Mouse (Mus musculus): Measurements from ENCODE around the gene Cux2. TPM values are rescaled to one million over a fixed set of nuclear protein-coding genes. Genes with fewer than 3 reads are reported as not detected.

Cux2 gene
- polyA plus RNA-seq, 1 experiment from 2014 or later = 6.4 TPM

DNA sequence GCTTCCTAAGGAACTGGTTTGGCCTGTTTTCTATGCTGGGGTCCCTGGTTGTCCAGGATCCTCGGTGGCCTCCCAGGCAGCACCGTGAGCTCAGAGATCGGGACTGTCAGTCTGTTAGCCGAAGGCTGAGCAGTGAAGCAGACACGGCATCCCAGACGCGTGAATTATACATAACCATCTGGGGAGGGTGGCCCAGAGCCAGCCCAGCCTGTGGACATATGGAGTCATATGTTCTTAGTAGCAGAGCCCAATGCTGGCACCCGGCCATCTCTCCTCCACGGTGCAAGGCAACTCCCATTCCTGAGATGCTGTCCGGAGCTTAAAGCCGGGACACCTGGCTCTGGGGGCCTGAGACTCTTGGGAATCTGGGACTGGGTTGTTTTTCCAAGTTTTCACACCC, 31.0 kb upstream of the Cux2 start:
- H3K4me3 ChIP-seq = no peak overlapping the region
- H3K27me3 ChIP-seq (ENCODE audit: low read depth, poor library complexity, severe bottlenecking) = no peaks in the 10 kb centered on the region
- DNase-seq (ENCODE audit: low spot score) = no peak
- H3K9me3 ChIP-seq (replicated peaks) = 0 out of 2 replicates have a peak, but pooled peaks cover 7% of the 10 kb centered on the region
- no peak overlapping the region for H3K27ac ChIP-seq (replicated peaks)
- peaks cover 4% of the 10 kb centered on the region; the same call in 1 of the 2 replicates for H3K4me1 ChIP-seq
- no peaks in the 10 kb centered on the region for H3K36me3 ChIP-seq
- WGBS = 91% methylated on average over 11 of the region's 11 CpGs

DNA sequence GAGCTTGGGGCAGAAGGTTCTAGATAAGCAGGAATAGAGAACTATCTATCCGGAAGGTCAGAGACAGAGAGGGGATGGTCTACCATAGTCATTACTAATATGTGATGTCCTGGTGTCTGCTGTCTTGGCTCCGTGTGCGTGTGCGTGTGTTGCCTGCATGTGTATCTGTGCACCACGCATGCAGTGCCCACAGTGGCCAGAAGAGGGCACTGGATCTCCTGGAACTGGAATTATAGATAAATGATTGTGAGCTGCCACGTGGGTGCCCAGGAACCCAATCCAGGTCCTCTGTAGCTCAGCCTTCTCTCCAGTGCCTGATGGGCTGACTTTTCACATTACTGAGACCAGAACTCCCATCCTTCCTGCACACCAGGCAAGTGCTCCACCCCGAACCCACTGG, 29.9 kb upstream of the Cux2 start:
- WGBS = 82% methylated on average over 7 of the region's 7 CpGs
- peaks cover 4% of the 10 kb centered on the region; the same call in 1 of the 2 replicates for H3K4me1 ChIP-seq
- no peaks in the 10 kb centered on the region for H3K27me3 ChIP-seq (ENCODE audit: low read depth, poor library complexity, severe bottlenecking)
- 0 out of 2 replicates have a peak, but pooled peaks cover 7% of the 10 kb centered on the region for H3K9me3 ChIP-seq (replicated peaks)
- H3K36me3 ChIP-seq = no peaks in the 10 kb centered on the region
- H3K4me3 ChIP-seq = no peak overlapping the region
- DNase-seq (ENCODE audit: low spot score) = no peak
- H3K27ac ChIP-seq (replicated peaks) = no peak overlapping the region

DNA sequence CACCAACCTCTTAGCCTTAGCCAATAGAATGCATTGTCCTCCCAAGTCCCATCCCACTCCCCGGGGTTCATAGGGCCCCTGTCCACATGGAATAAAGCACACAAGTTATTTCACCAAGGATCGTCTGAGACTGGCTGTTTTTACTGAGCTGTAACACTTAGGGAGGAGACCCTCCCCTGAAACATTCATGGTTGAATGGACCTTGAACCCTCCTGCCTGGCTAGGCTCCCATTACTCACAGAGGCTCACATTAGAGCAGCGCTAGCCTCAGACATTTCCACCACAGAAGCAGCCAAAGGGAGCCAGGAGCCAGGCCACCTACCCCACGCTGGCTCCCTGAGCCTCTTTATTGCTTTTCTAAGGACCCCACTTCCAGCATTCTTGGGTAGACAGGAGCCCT, 27.3 kb upstream of the Cux2 start:
- Histone ChIP-seq H3K27ac (replicated peaks) (no peak overlapping the region), H3K9me3 (replicated peaks) (0 out of 2 replicates have a peak, but pooled peaks cover 7% of the 10 kb centered on the region), H3K4me1 (peaks cover 4% of the 10 kb centered on the region; the same call in 1 of the 2 replicates), H3K27me3 (ENCODE audit: low read depth, poor library complexity, severe bottlenecking) (no peaks in the 10 kb centered on the region), H3K4me3 (no peak overlapping the region), H3K36me3 (no peaks in the 10 kb centered on the region)
- 80% methylated on average over 4 of the region's 4 CpGs for WGBS
- no peak for DNase-seq (ENCODE audit: low spot score)

DNA sequence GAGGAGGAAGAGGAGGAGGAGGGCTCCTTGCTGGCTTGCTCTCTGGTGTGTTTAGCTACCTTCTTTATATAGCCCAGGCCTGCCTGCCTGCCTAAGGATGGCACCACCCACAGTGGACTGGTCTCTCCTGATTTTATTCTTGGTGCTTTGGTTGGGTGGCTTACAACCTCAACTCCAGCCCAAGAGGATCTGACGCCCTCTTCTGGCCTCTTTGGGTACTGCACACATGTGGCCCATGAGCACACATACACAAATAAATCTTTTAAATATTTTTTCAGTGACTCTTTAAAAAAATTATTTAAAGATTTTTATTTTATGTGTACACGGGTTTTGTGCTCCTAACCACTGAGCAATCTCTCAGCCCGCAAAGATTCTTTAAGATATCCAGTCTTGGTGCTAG, 25.8 kb upstream of the Cux2 start:
- Histone ChIP-seq H3K27me3 (ENCODE audit: low read depth, poor library complexity, severe bottlenecking) (no peaks in the 10 kb centered on the region), H3K4me3 (no peak overlapping the region), H3K27ac (replicated peaks) (no peak overlapping the region), H3K4me1 (peaks cover 4% of the 10 kb centered on the region; the same call in 1 of the 2 replicates), H3K9me3 (replicated peaks) (0 out of 2 replicates have a peak, but pooled peaks cover 7% of the 10 kb centered on the region), H3K36me3 (no peaks in the 10 kb centered on the region)
- no peak for DNase-seq (ENCODE audit: low spot score)
- 53% methylated on average over 3 of the region's 3 CpGs for WGBS

DNA sequence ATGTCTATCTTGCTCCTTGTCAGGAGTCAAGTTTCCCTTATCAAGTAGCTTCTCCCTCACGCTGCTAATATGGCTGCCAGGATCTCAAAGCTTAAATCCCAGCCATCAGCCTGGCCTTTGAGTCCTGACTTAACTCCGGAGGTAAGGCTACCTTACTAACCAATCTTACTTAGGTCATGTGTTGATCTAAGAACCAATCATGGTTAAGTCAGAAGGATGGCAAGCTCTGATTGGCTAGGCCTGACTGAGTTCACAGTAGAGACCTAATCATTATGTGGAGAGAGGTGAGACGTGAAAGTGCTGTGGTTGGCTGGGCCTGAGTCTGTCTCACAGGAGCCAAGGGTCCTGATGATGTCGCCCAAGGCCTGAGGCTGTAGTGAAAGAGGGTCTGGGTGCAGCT, 22.1 kb upstream of the Cux2 start:
- no peak overlapping the region for H3K4me3 ChIP-seq
- no peaks in the 10 kb centered on the region for H3K36me3 ChIP-seq
- H3K27me3 ChIP-seq (ENCODE audit: low read depth, poor library complexity, severe bottlenecking) = no peaks in the 10 kb centered on the region
- 77% methylated on average over 4 of the region's 4 CpGs for WGBS
- H3K9me3 ChIP-seq (replicated peaks) = no peaks in the 10 kb centered on the region
- no peak overlapping the region for H3K27ac ChIP-seq (replicated peaks)
- no peak for DNase-seq (ENCODE audit: low spot score)
- H3K4me1 ChIP-seq = peaks cover 4% of the 10 kb centered on the region; the same call in 1 of the 2 replicates

DNA sequence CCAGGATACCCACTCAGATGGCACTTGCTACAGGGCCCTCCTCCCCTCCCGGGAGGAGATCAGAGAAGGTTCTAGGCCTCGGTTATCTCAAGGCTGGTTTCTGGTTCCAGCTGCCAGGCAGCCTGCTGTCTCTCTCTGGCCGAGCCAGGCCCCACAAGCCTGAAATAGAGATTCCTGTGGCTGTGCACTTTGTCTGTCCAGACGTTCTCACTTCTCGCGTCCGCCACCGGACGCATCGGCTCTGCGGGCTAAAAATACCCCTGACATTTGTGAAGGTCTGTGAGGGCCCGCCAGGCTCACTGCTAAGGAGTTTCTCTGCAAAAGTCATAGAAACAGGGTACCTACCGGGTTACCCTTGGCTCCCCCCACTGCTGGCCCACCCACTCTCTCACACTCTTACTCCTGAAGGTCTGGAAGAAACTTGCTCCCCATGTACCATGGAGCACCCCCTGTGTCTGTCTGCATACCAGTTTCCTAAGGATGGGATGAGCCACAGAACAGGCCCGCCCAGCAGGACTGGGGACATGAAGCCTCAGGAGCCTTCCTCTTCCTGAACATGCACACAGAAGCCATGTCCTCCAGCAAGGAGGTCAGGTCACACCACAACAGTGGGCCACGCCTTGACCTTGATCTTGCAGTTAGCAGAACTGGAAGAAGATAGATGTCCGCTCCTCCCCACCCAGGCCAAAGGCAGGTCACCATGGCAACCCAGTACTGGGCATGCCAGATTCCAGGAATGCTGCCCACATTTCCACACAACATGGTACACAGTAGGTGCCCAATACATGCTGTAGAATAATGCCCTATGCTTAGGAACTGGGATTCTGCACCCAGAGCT, 21.3 kb upstream of the Cux2 start:
- 88% methylated on average over 16 of the region's 16 CpGs for WGBS
- H3K27ac ChIP-seq (replicated peaks) = no peak overlapping the region
- no peak for DNase-seq (ENCODE audit: low spot score)
- H3K4me3 ChIP-seq = no peak overlapping the region
- H3K9me3 ChIP-seq (replicated peaks) = no peaks in the 10 kb centered on the region
- H3K27me3 ChIP-seq (ENCODE audit: low read depth, poor library complexity, severe bottlenecking) = no peaks in the 10 kb centered on the region
- H3K4me1 ChIP-seq = no peaks in the 10 kb centered on the region
- no peaks in the 10 kb centered on the region for H3K36me3 ChIP-seq

DNA sequence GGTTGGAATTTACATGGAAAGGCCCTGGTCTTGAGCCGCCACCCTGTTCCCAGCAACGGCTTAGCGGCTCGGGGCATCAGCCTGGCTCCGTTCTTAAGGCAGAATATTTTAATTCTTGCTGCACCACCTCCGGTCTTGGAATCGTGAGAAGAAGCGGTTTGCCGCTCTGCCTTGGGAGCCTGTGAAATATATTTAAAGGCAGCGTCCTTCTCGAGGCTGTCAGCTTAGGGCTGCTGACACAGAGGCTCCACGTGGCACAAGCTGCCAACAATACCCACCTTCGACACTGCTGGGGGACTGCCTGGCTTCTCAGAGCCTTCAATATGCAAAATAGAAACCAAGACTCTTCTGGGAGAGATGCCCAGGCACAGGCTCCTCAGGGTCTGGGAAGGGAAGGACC, 18.7 kb upstream of the Cux2 start:
- no peak for DNase-seq (ENCODE audit: low spot score)
- no peak overlapping the region for H3K27ac ChIP-seq (replicated peaks)
- no peaks in the 10 kb centered on the region for H3K4me1 ChIP-seq
- 79% methylated on average over 13 of the region's 13 CpGs for WGBS
- H3K4me3 ChIP-seq = no peak overlapping the region
- H3K27me3 ChIP-seq (ENCODE audit: low read depth, poor library complexity, severe bottlenecking) = no peaks in the 10 kb centered on the region
- no peaks in the 10 kb centered on the region for H3K36me3 ChIP-seq
- H3K9me3 ChIP-seq (replicated peaks) = no peaks in the 10 kb centered on the region

DNA sequence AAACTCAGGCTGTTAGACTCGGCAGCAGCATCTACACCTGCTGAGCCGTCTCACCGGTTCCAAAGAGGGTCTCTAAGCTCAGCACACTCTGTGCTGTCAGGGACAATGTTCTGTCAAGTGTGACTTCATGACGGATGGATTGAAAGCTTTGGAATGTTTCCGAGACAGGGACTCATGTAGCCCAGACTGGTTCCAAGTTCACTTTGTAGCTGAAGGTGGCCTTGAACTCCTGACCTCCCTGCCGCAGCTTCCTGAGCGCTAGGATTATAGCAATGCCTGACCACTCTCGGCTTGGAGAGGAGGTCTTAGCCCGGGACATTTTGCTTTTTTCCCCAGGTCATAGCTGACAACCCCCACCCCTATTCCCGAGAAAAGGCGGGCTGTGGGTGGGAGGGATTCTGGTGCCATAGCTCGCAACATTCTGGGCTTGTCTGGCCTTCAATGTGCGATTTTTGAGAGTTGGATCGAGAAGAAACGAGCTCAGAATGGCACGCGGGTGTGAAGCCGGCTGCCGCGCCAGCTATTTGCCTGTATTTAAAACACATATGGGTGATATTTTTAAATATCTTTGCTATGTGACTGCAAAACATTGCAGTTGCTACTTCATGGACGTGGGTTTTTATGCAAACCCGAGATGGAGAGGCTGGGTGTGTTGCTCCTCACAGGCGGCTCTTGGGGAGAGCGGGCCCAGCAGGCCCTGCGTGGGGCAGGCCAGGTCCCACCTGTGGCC, 13.5 kb upstream of the Cux2 start:
- Histone ChIP-seq H3K27me3 (ENCODE audit: low read depth, poor library complexity, severe bottlenecking) (peaks cover 5% of the 10 kb centered on the region; the same call in 1 of the 2 replicates), H3K9me3 (replicated peaks) (no peaks in the 10 kb centered on the region), H3K36me3 (no peaks in the 10 kb centered on the region), H3K27ac (replicated peaks) (no peak overlapping the region), H3K4me1 (peaks cover 35% of the 10 kb centered on the region), H3K4me3 (no peak overlapping the region)
- no peak for DNase-seq (ENCODE audit: low spot score)
- 80% methylated on average over 25 of the region's 25 CpGs for WGBS

DNA sequence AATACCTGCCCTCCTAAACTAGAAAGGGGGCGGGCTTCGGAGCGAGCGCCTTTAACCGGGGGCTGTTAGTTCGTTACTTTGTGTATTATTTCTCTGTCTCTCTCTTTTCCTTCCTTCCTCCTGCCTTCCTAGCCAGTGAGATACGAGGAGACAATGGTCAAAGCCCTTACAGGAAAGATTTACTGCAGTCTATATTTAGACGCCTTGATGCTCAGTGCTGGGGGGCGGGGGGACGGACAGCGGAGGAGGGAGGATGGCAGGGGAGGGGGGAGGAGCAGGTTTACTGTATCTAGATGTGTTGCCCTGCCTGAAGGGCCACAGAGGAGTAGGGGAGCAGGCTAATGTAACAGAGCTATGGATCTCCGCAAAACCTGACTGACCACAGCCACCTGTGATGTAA, 12.6 kb upstream of the Cux2 start:
- Histone ChIP-seq H3K4me1 (peaks cover 35% of the 10 kb centered on the region), H3K27me3 (ENCODE audit: low read depth, poor library complexity, severe bottlenecking) (peaks cover 5% of the 10 kb centered on the region; the same call in 1 of the 2 replicates), H3K4me3 (no peak overlapping the region), H3K27ac (replicated peaks) (no peak overlapping the region), H3K36me3 (no peaks in the 10 kb centered on the region), H3K9me3 (replicated peaks) (peaks cover 6% of the 10 kb centered on the region)
- 49% methylated on average over 12 of the region's 12 CpGs for WGBS
- no peak for DNase-seq (ENCODE audit: low spot score)

DNA sequence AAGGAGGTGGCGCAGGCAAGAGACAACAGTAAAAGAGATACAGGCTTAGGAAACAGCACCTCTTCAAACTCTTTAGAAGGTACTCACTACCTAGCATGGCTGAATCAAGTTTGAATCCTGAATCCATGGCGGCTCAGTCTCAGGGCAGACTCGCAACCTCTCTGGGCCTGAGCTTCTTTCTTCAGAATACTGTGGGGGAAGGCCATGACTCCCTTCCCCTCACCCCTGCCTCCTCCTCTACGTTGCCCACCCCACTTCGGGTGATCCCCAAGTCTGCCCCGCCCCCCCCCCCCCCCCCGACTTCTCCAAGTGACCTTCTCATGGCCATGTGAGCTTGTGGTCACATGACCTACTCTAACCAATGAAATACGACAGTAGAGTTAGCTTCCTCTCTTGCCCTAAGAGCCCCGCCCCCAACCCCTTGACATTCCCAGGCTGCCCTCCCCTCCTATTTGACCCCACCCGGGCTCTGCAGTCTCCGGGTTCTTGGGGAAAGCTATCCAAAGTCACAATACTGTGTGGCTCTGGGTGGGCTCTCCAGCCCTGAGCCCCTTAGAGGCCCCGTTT, 10.9 kb upstream of the Cux2 start:
- peaks cover 9% of the 10 kb centered on the region for H3K9me3 ChIP-seq (replicated peaks)
- H3K27me3 ChIP-seq (ENCODE audit: low read depth, poor library complexity, severe bottlenecking) = peaks cover 5% of the 10 kb centered on the region; the same call in 1 of the 2 replicates
- peak overlapping the region; percentile 80 for H3K27ac ChIP-seq (replicated peaks)
- peak; percentile 68 for DNase-seq (ENCODE audit: low spot score)
- H3K4me3 ChIP-seq = peak overlapping the region; percentile 45
- H3K36me3 ChIP-seq = no peaks in the 10 kb centered on the region
- peaks cover 35% of the 10 kb centered on the region for H3K4me1 ChIP-seq
- WGBS = 22% methylated on average over 11 of the region's 12 CpGs

DNA sequence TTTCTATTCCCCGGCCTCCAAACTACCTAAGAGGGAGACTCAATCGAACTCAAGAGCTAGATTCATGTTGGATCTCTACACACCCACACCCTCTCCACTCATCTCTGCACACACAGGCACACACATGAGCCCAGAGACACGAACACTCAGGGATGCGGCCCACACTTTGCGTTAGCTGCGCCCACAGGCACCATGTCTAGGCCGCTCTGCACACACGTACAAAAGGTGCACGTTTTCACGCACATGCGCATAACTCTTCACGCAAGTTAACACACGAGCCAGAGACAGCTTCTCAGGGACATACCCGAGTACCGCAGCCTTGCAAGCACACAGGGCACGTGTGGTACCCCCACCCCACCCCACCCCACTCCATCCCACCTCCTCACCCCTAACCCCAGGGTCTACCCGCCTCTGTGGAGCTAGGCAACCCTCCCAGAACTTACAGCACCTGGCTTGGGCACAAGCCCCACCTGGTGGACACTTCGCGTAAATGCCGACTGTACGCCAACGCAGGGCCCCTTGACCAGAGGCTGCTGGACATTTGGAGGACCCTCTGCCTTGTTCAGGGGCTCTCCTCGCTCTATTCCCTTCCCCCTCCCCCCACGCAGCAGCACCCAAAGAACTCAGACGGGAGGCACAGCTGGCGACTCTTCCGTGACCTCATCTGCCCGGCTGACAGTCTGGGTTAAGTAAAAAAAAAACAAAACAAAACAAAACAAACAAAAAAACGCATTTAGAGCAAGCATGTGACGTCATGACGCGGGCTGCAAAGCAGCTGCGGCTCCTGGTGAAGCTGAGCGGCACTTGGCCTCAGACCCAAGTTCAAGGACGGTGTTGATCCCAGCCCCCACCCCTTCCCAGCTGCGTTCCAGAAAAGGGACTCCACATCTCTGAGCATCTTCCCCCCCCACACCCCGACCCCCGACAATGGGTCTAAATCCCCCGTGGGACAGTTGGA, 9.4 kb upstream of the Cux2 start:
- no peaks in the 10 kb centered on the region for H3K36me3 ChIP-seq
- H3K27ac ChIP-seq (replicated peaks) = peak overlapping the region; percentile 63; the same call in 1 of the 2 replicates
- peak overlapping the region; percentile 43 for H3K4me3 ChIP-seq
- peaks cover 9% of the 10 kb centered on the region for H3K9me3 ChIP-seq (replicated peaks)
- H3K27me3 ChIP-seq (ENCODE audit: low read depth, poor library complexity, severe bottlenecking) = peaks cover 5% of the 10 kb centered on the region; the same call in 1 of the 2 replicates
- whole genome bisulfite sequencing = 29% methylated on average over 39 of the region's 39 CpGs
- peaks cover 41% of the 10 kb centered on the region for H3K4me1 ChIP-seq
- DNase-seq (ENCODE audit: low spot score) = peak; percentile 84

DNA sequence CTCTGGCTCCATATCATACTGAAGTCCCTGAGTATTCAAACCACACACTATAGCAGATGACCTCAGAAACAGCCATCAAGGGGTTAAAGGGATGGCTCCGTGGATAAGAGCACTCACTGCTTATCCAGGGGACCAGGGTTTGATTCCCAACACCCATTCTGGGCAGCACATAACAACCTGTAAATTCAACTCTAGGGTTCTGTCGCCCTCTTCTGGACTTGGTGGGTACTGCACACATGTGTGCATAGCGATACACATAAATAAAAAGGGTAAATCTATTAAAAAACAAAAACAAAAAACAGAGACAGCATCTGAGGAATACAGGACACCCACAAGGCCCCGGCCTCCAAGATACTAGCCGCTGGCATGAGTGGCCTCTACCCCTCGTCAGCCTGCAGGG, 7.7 kb upstream of the Cux2 start:
- peaks cover 9% of the 10 kb centered on the region for H3K9me3 ChIP-seq (replicated peaks)
- 66% methylated on average over 6 of the region's 6 CpGs for WGBS
- no peaks in the 10 kb centered on the region for H3K36me3 ChIP-seq
- H3K4me3 ChIP-seq = no peak overlapping the region
- peaks cover 53% of the 10 kb centered on the region for H3K4me1 ChIP-seq
- peaks cover 22% of the 10 kb centered on the region for H3K27me3 ChIP-seq (ENCODE audit: low read depth, poor library complexity, severe bottlenecking)
- DNase-seq (ENCODE audit: low spot score) = no peak
- H3K27ac ChIP-seq (replicated peaks) = no peak overlapping the region
